Mouse (Mus musculus) gastrocnemius, postnatal 4 days (tissue): Measurements from ENCODE around the gene Slc44a2. TPM values are rescaled to one million over a fixed set of nuclear protein-coding genes. Genes with fewer than 3 reads are reported as not detected.
A peak's percentile ranks its signal among the peaks of the same experiment; 100 is the strongest.
"Not testable (repeated sequence)": the region's sequence is repeated elsewhere in the genome, so short reads cannot be mapped to it uniquely, and the experiment has no call there.

Source experiments
- DNase-seq, 2 experiments: peaks; one replicate each; pipeline ENCODE4 v3.0.0; 2021 to 2022; ENCODE audit warnings: low spot score in 2 of 2, mixed read lengths in 2 of 2
- long read RNA-seq, 2 experiments: library from polyadenylated mRNA; stranded (forward); transcript quantifications; one replicate each; pipeline ENCODE4 v2.0.0; 2021
- total RNA-seq, 2 experiments: library from RNA; stranded (reverse); gene quantifications; 2 replicates each; pipeline ENCODE4 v1.2.3; 2021

The Slc44a2 gene
- 100 to 1,000 TPM; 139 to 151 TPM for total RNA-seq
- long read RNA-seq, experiment 1, transcript Slc44a2-201 (22 exons, 3,456 nt): major isoform, 115 of 288 reads
- long read RNA-seq, experiment 1, transcript Slc44a2-210 (22 exons, 3,478 nt): minor isoform, 45 of 288 reads
- long read RNA-seq, experiment 1, partial matches to known transcripts: 24 of 288 reads
- long read RNA-seq, experiment 1, other reads (novel, unspliced or antisense): 104 of 288 reads
- long read RNA-seq, experiment 2, transcript Slc44a2-210 (22 exons, 3,478 nt): minor isoform, 74 of 457 reads
- long read RNA-seq, experiment 2, transcript Slc44a2-201 (22 exons, 3,456 nt): major isoform, 171 of 457 reads
- long read RNA-seq, experiment 2, partial matches to known transcripts: 33 of 457 reads
- long read RNA-seq, experiment 2, other reads (novel, unspliced or antisense): 179 of 457 reads

GRCm38 (mm10) chr9:21320619-21321512 lies at the start of gene Slc44a2:
Slc44a2 (plus strand) TSS chr9:21320698.
- DNase-seq: peak; percentile 84 to 87

GRCm38 (mm10) chr9:21272391-21272790 lies 48.1 kb upstream of the Slc44a2 start:
- no peak for DNase-seq

DNA sequence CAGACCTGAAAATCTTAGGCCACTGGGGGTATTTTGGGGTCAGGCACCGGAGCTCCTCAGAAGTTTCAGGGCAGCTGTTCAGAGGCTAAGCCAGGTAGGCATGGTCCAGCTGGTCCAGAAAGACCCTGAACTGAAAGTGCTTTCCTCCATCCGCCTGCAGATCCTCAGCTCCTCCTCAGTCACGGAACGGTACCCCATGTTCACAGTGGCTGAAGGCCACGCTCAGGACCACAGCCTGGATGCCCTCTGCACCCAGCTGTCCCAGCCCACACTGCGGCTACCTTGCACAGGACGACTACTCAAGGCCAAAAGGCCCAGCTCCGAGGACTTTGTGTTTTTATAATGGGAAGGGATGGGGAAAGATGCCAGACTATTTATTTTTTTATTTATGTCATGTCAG lies 47.4 kb upstream of the Slc44a2 start:
- no peak for DNase-seq

- no peak for DNase-seq
These were observed 46.8 kb upstream of the Slc44a2 start for GRCm38 (mm10) chr9:21273520-21274228.

DNA sequence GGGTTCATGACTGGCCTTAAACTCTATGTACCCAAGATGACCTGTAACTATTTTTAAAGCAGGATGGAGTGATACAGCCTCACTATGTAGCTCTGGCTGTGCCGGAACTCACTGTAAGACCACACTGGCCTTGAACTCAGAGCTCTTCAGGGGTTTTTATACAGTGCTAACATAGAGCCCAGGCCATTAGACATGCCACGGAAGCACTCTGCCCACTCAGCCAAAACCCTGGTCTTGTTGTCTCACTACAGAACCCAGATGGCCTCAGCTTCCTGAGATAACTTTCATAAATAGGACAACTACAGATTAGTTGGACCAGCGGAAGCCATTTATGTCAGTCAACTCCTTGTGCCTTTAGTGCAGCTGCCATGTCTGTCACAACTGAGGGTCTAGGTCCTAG lies 46.2 kb upstream of the Slc44a2 start:
- DNase-seq: no peak

DNA sequence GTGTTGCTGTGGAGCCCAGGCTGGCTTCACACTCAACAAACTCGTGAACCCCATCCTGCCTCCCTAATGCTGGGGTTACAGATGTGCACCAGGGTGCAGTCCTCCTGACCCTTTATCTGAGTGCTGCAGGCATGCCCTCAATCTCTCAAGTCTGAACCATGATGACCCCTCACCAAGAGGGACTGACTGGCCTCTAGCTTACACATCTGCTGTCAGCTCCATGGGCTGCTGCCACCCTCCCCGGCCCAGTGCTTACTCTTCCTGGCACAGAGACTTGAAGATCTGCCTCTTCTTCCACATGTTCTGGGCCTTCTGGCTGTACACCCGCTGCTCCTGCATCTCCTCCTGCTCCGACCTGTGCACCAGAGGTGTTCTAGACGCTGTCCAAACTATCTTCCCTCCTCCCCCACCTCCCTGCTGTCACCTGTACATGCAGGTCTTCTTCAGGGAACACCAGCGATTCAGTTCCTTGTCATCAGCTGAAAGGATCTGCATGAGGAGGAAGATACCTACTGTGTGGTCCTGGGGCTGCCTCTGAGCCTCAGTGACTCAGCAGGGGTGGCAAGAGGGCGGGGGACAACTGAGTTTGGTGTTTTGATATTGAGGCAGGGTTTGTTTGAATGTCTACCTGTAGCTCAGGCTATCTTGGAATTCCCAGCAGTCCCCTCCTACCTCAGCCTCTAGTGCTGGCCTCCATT lies 45.3 kb upstream of the Slc44a2 start:
- DNase-seq: no peak

DNA sequence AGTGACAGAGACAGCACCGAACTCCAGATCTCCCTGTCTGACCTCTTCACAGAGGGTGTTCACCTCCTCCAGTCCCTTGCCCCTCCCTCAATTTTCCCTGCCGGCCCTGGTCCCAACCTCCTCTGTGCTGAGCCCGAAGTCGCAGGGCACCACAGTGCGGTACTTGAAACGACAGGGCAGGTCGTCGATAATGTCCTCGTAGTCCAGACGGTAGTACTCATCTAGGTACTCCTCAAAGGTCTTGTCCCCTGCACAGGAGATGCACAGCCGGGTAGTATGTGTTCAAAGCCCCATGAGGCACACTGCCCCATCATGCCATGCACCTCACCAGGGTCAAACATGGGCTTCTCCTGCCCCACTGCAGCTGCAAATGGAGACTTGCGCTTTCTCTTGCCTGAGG lies 44.8 kb upstream of the Slc44a2 start:
- DNase-seq: no peak

DNA sequence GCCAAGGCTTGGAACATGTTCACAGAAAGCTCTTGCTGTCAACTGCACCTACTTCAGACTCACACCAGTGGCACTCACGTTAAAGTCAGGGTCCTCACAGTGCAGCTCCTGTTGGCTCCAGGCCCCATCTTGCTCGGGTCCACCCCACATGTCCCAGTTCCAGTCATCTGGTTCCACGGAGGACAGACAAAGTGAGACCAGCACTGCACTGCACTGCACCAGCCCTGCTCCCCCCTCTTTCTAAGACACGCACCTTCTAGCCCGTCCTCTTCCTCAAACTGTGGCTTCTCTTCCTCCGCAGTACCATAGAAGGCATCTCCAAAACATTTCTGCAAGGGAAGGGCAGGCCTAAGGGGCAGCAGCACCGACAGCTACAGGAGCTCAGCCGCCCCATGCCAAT lies 44.2 kb upstream of the Slc44a2 start:
- DNase-seq: no peak

- no peak for DNase-seq
These were observed 42.7 kb upstream of the Slc44a2 start for GRCm38 (mm10) chr9:21277776-21278175.

DNA sequence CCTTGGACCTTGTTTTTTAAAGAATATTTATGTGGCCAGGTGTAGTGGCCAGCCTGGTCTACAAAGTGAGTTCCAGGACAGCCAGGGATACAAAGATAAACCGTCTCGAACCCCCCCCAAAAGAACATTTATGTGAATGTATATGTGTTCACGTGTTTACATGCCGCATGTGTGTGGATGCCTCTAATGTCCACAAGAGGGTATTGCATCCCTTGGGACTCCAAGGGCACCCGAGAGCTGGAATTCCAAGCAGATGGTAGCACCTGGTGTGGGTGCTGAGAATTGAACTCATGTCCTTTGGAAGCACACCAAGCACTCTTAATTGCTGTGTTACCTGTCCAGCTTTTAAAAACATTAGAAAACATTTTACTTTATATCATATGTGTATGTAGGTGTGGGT lies 36.9 kb upstream of the Slc44a2 start:
- DNase-seq: no peak

- DNase-seq: no peak
These were observed 36.5 kb upstream of the Slc44a2 start for GRCm38 (mm10) chr9:21283994-21284393.

DNA sequence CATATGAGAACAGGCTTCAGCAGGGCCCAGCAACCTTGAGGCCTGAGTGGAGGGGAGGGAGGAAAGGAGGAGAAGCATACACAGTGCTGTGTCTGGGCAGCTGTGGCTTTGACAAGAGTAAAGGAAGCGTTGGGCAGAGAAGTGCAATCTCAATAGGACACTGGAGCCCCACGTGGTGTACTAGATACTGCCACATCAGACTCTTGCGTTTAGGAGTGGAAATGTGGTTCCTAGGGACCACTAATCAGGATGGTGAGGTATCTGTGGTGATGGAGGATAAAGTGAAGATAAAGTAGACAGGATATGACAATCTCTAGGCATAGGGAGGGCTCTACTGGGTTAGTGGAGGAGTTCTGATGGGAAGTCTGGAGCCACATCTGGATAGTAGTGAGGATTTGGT lies 33.7 kb upstream of the Slc44a2 start:
- DNase-seq: no peak

GRCm38 (mm10) chr9:21287571-21288402 lies 32.7 kb upstream of the Slc44a2 start, which contains the start of gene Kri1:
Kri1 (minus strand) TSS chr9:21287969.
- DNase-seq: peak; percentile 94 to 97

DNA sequence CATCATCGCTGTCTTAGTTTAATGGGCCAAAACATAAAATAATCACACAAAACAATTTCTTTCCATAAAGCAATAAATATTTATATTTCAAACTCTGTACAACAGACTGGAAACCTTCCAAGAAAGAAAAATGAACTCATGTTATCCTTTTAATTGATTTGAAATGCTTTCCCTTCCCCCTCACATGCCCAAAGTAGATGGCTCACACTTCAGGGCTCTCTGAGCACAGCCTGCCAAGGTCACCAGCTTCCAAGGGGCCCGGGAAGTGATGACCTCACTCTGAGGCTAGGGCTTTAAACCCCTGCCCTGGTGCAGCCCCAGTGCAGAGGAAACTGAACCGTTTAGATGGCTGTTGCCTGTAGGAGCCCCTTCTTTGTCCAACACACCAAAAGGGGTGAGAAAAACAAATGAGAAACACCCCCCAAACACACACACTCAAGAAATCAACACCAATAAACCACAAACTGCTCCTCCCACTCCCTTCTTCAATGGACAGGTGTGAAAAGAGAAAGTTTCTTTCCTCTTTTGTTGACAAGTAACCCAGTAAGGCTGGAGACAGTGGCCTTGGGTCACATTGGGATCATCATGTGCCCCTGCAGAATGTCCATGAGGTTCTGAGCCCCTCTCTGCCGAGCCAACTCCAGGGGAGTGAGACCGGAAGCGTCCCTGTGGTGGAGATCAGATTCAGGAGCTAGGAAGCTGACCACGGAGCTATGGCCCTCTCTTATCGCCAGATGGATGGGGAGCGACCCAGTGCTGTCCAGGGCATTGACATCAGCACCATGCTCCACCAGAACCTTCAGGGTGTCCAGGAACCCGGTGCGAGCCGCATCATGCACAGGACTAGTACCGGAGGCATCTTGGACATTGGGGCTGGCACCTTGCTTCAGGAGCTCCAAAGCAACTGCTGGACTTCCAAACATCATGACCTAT lies 31.8 kb upstream of the Slc44a2 start:
- DNase-seq: no peak

DNA sequence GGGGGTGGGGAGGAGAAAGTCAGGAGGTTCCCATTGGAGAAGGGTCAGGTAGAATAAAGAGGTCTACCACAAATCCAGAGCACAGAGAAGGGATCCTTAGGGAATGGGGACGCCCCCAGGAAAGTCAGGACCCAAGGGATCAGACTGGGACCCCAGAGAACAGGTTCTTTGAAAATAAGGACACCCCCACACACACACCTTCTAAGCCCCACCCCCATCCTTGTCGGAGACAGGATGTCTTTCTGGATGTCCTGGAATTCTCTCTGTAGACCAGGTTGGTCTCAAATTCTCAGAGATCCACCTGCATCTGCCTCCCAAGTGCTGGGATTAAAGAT lies 31.2 kb upstream of the Slc44a2 start:
- DNase-seq: no peak

- no peak for DNase-seq
These were observed 29.9 kb upstream of the Slc44a2 start for GRCm38 (mm10) chr9:21290589-21290988.

DNA sequence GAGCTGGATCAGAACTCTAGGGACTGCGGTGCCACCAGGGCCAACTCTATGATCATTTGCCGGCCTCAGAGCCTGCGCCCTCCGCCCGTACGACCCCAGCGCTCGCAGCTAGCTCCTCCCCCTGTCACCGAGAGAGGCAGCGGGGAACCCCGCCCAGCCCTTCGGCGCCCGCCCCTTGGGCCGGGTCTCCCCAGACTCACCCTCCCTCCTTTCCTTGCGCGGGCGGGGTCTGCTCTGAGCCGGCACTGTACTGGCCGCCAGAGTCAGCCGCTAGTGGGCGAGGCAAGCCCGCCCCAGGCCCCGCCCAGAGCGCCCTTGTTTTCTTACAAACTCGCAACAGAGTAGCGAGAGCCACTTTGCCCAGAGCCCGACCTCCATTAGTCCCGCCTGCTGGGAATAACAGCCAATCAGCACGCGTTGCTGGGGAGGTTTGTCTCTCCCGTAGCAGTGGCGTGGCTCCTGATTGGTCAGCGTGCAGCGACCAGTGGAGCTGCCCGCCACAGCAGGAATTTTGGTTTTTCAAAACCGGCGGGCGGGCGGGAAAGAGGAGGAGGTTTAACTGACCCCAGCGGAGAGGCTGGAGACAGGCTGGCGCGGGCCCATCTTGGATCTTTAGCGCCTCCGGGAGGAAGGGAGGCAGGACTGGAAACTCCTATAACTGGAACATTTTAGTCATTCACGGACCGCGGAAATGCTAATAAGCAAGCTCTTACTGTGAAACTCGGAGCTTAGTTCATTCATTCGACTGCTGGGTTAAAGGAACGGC lies 29.3 kb upstream of the Slc44a2 start, which contains the start of gene Cdkn2d:
TSS of gene Cdkn2d (minus strand) at position 386 of the 766 bp plus-strand sequence.
- peak; percentile 98 to 100 for DNase-seq

- DNase-seq: not testable (repeated sequence)
These were observed 28.6 kb upstream of the Slc44a2 start for GRCm38 (mm10) chr9:21291868-21292267.
